ENCODE assay signal across 8 mouse cellular contexts in the genomic region with DNA sequence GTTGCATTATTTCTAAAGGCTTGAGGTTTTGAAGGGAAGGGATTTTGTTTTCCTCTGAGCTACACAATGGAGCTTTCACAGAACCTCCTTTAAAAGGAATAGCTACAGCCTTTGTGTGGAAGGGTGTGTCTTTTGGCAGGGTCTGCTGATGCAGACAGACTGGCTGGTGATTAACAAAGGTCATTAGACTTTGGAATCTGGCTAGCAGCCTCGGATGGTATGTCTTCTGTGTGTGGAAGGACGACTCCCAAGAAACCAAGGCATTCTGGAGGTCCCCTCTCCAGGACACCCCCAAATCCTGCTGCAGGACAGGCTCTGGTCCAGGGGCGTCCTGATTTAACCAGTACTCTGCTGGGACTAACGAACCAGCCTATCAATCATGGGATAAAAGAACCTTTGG.
DNase-seq lines count a peak whose midpoint lies in the region; ATAC-seq lines count a peak whose summit lies in the region.
"Had no signal": no experiment of that assay in that cellular context is flagged by ENCODE, and none has a peak within 500 bp of the region (broad histone marks: within the 10 kb centered on the region; RNA-seq: fewer than 3 reads in every experiment).

No protein-coding gene starts in this region.

- H3K4me3 ChIP-seq in heart, embryonic 14.5 days (ENCODE audit: control insufficient read depth in 1 of 2, insufficient read depth in 1 of 2, low read depth in 1 of 2, low read length in 2 of 2), result no peak overlapping the region; a peak in 1 of 4 replicates
- H3K4me3 ChIP-seq: megakaryocyte, embryonic 14.5 days had no signal

- WGBS in heart, embryonic 14.5 days, result 16% methylated on average over 4 of the region's 4 CpGs

- no peaks in the 10 kb centered on the region for H3K27me3 ChIP-seq in heart, embryonic 14.5 days (ENCODE audit: control insufficient read depth, insufficient read depth, low read length)
- H3K27me3 ChIP-seq: megakaryocyte, embryonic 14.5 days had no signal

- peak overlapping the region; percentile 60 for H3K4me2 ChIP-seq in heart, embryonic 14.5 days (ENCODE audit: low read length)

- peak overlapping the region; percentile 51; the same call in 1 of the 2 replicates for H3K9ac ChIP-seq in heart, embryonic 14.5 days (ENCODE audit: low read length)

- no peak; the same call in 1 of the 2 replicates for ATAC-seq in heart, embryonic 14.5 days (ENCODE audit: insufficient number of reproducible peaks, insufficient read depth, low FRiP score, low read depth)
- ATAC-seq in erythroblast, adult 5-6 weeks (replicated peaks; ENCODE audit: low FRiP score, poor library complexity, severe bottlenecking), result no peak

- H3K9me3 ChIP-seq in heart, embryonic 14.5 days (ENCODE audit: control insufficient read depth, low read length), result no peaks in the 10 kb centered on the region

- peaks cover 27 to 58% of the 10 kb centered on the region in 2 experiments for H3K4me1 ChIP-seq in heart, embryonic 14.5 days (ENCODE audit: control insufficient read depth in 2 of 2, insufficient read depth in 2 of 2, low read length in 2 of 2)
- H3K4me1 ChIP-seq: megakaryocyte, embryonic 14.5 days had no signal

- peak overlapping the region; percentile 87 to 92 for H3K27ac ChIP-seq in heart, embryonic 14.5 days (replicated peaks in 1 of 2; ENCODE audit: control insufficient read depth in 1 of 2, insufficient read depth in 1 of 2, low read depth in 2 of 2, low read length in 2 of 2)

- peak; percentile 49 for DNase-seq in NIH3T3 (ENCODE audit: low read depth)
- DNase-seq in embryo, embryonic 10 days (ENCODE audit: low spot score), result peak; percentile 55
- peak; percentile 83 for DNase-seq in kidney, postnatal 14 days
- peak; percentile 32 for DNase-seq in mesoderm, embryonic 11.5 days (ENCODE audit: low read depth, low spot score)
- DNase-seq in left cerebral cortex, adult 11 months (ENCODE audit: low spot score), result no peak

- peaks cover 28% of the 10 kb centered on the region for H3K36me3 ChIP-seq in heart, embryonic 14.5 days (ENCODE audit: control insufficient read depth, insufficient read depth, low read length)
